Mouse (Mus musculus): Measurements from ENCODE around the gene Srcap. TPM values are rescaled to one million over a fixed set of nuclear protein-coding genes. Genes with fewer than 3 reads are reported as not detected.
"Not testable (repeated sequence)": the region's sequence is repeated elsewhere in the genome, so short reads cannot be mapped to it uniquely, and the experiment has no call there.

The Srcap gene
- polyA plus RNA-seq, 1 experiment = 24.1 TPM

- Histone ChIP-seq H3K79me2 (ENCODE audit: control insufficient read depth, insufficient read depth) (peaks cover 42% of the 10 kb centered on the region), H3K27me3 (ENCODE audit: control insufficient read depth, insufficient read depth, insufficient read length) (no peaks in the 10 kb centered on the region), H3K79me3 (ENCODE audit: low read depth) (peaks cover 32% of the 10 kb centered on the region), H3K4me3 (ENCODE audit: insufficient read depth, poor library complexity, severe bottlenecking) (peak overlapping the region; percentile 66), H3ac (ENCODE audit: control insufficient read depth, insufficient read length, low read depth) (peak overlapping the region; percentile 31), H3K36me3 (ENCODE audit: control insufficient read depth, insufficient read depth) (peaks cover 48% of the 10 kb centered on the region)
- no peak for TF ChIP-seq MYOG (IDR thresholded peaks at IDR 0.05; ENCODE audit: control insufficient read depth, extremely low read depth, insufficient read length)
Measured at GRCm38 (mm10) chr7:127480321-127480720, 31.5 kb upstream of the Srcap start.

- Histone ChIP-seq H3K79me3 (ENCODE audit: low read depth) (peaks cover 21% of the 10 kb centered on the region), H3K79me2 (ENCODE audit: control insufficient read depth, insufficient read depth) (peaks cover 26% of the 10 kb centered on the region), H3K4me3 (ENCODE audit: insufficient read depth, poor library complexity, severe bottlenecking) (no peak overlapping the region), H3K36me3 (ENCODE audit: control insufficient read depth, insufficient read depth) (peaks cover 59% of the 10 kb centered on the region), H3K27me3 (ENCODE audit: control insufficient read depth, insufficient read depth, insufficient read length) (no peaks in the 10 kb centered on the region), H3ac (ENCODE audit: control insufficient read depth, insufficient read length, low read depth) (no peak overlapping the region)
- TF ChIP-seq CTCF (IDR thresholded peaks at IDR 0.05; ENCODE audit: control insufficient read depth, insufficient read depth, insufficient read length) = no peak
- TF ChIP-seq MYOD1 (IDR thresholded peaks at IDR 0.05; ENCODE audit: control insufficient read depth, insufficient read length, low read depth) = no peak
- TF ChIP-seq FOSL1 (IDR thresholded peaks at IDR 0.05; ENCODE audit: insufficient read depth, low read length, poor library complexity, severe bottlenecking) = no peak
- TF ChIP-seq MYOG (IDR thresholded peaks at IDR 0.05; ENCODE audit: control insufficient read depth, extremely low read depth, insufficient read length) = no peak
- TF ChIP-seq CEBPB (IDR thresholded peaks at IDR 0.05; ENCODE audit: low read depth) = no peak
- no peak for TF ChIP-seq USF1 (IDR thresholded peaks at IDR 0.05; ENCODE audit: low read depth)
- TF ChIP-seq MAX (IDR thresholded peaks at IDR 0.05) = no peak
Measured at GRCm38 (mm10) chr7:127485416-127485815, 26.4 kb upstream of the Srcap start.

DNA sequence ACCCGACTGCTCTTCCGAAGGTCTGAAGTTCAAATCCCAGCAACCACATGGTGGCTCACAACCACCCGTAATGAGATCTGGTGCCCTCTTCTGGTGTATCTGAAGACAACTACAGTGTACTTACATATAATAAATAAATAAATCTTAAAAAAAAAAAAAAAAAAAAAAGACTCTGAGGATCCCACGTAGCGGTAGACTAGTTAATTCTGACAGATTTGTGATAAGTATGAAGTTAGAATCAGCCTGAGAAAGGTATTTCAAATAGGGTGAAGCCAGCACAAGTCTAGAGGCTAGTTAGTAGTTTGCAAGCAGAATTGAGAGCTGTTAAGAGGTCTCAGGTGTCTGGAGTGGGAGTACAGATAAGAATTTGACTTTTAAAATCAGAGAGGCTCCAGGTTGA lies 23.4 kb upstream of the Srcap start:
- H3K79me3 ChIP-seq (ENCODE audit: low read depth); H3K79me2 ChIP-seq (ENCODE audit: control insufficient read depth, insufficient read depth); H3ac ChIP-seq (ENCODE audit: control insufficient read depth, insufficient read length, low read depth); H3K4me3 ChIP-seq (ENCODE audit: insufficient read depth, poor library complexity, severe bottlenecking); H3K27me3 ChIP-seq (ENCODE audit: control insufficient read depth, insufficient read depth, insufficient read length): not testable (repeated sequence)
- H3K36me3 ChIP-seq (ENCODE audit: control insufficient read depth, insufficient read depth) = peaks cover 49% of the 10 kb centered on the region

DNA sequence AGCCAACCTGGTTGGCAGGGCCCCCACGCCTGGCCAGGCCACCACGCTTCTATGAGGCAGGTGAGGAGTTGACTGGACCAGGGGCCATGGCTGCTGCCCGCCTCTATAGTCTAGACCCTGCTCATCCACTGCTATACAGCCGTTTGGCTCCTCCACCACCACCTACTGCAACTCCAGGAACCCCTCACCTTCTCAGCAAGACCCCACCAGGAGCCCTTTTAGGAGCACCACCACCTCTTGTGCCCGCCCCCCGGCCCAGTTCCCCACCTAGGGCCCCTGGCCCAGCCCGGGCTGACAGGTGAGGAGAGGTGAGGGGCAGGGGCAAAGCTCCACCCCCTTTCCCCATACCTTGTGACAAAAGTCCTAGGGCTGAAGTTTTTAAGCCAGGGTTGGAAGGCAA lies 21.8 kb upstream of the Srcap start:
- H3K4me3 ChIP-seq (ENCODE audit: insufficient read depth, poor library complexity, severe bottlenecking) = no peak overlapping the region
- H3K79me2 ChIP-seq (ENCODE audit: control insufficient read depth, insufficient read depth) = no peaks in the 10 kb centered on the region
- H3ac ChIP-seq (ENCODE audit: control insufficient read depth, insufficient read length, low read depth) = no peak overlapping the region
- TF ChIP-seq CTCF (IDR thresholded peaks at IDR 0.05; ENCODE audit: control insufficient read depth, insufficient read depth, insufficient read length) = no peak
- H3K27me3 ChIP-seq (ENCODE audit: control insufficient read depth, insufficient read depth, insufficient read length) = no peaks in the 10 kb centered on the region
- peaks cover 40% of the 10 kb centered on the region for H3K36me3 ChIP-seq (ENCODE audit: control insufficient read depth, insufficient read depth)
- no peaks in the 10 kb centered on the region for H3K79me3 ChIP-seq (ENCODE audit: low read depth)

DNA sequence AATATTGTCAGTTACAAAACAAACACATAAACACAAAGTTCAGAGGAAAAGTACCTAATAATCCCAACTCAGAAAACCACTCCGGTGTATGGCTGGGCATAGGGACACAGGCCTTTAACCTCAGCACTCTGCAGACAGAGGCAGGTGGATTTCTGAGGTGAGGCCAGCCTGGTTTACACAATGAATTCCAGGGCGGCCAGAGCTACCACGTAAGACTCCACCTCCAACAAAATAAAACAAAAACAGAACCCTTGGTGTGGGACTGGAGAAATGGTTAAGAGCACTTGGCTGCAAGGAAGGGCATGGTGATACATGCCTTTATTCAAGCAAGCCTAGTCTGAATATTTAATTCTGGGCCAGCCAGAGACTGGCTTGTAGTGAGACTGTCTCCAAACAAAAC lies 19.9 kb upstream of the Srcap start:
- no peak overlapping the region for H3K4me3 ChIP-seq (ENCODE audit: insufficient read depth, poor library complexity, severe bottlenecking)
- peaks cover 31% of the 10 kb centered on the region for H3K36me3 ChIP-seq (ENCODE audit: control insufficient read depth, insufficient read depth)
- H3K79me2 ChIP-seq (ENCODE audit: control insufficient read depth, insufficient read depth) = no peaks in the 10 kb centered on the region
- TF ChIP-seq MYOG (IDR thresholded peaks at IDR 0.05; ENCODE audit: control insufficient read depth, extremely low read depth, insufficient read length) (no peak), CEBPB (IDR thresholded peaks at IDR 0.05; ENCODE audit: low read depth) (no peak), MYOD1 (IDR thresholded peaks at IDR 0.05; ENCODE audit: control insufficient read depth, insufficient read length, low read depth) (no peak), FOSL1 (IDR thresholded peaks at IDR 0.05; ENCODE audit: insufficient read depth, low read length, poor library complexity, severe bottlenecking) (no peak), USF1 (IDR thresholded peaks at IDR 0.05; ENCODE audit: low read depth) (no peak), MAX (IDR thresholded peaks at IDR 0.05) (no peak), CTCF (IDR thresholded peaks at IDR 0.05; ENCODE audit: control insufficient read depth, insufficient read depth, insufficient read length) (no peak)
- no peaks in the 10 kb centered on the region for H3K79me3 ChIP-seq (ENCODE audit: low read depth)
- no peaks in the 10 kb centered on the region for H3K27me3 ChIP-seq (ENCODE audit: control insufficient read depth, insufficient read depth, insufficient read length)
- no peak overlapping the region for H3ac ChIP-seq (ENCODE audit: control insufficient read depth, insufficient read length, low read depth)

- no peaks in the 10 kb centered on the region for H3K79me3 ChIP-seq (ENCODE audit: low read depth)
Measured at GRCm38 (mm10) chr7:127494648-127495047, 17.1 kb upstream of the Srcap start.

More at GRCm38 (mm10) chr7:127494648-127495047, 17.1 kb upstream of the Srcap start:
- no peaks in the 10 kb centered on the region for H3K27me3 ChIP-seq (ENCODE audit: control insufficient read depth, insufficient read depth, insufficient read length)
- no peak overlapping the region for H3ac ChIP-seq (ENCODE audit: control insufficient read depth, insufficient read length, low read depth)
- H3K4me3 ChIP-seq (ENCODE audit: insufficient read depth, poor library complexity, severe bottlenecking) = no peak overlapping the region
- peaks cover 17% of the 10 kb centered on the region for H3K36me3 ChIP-seq (ENCODE audit: control insufficient read depth, insufficient read depth)
- TF ChIP-seq CEBPB (IDR thresholded peaks at IDR 0.05; ENCODE audit: low read depth) = no peak
- no peak for TF ChIP-seq USF1 (IDR thresholded peaks at IDR 0.05; ENCODE audit: low read depth)
- no peak for TF ChIP-seq FOSL1 (IDR thresholded peaks at IDR 0.05; ENCODE audit: insufficient read depth, low read length, poor library complexity, severe bottlenecking)
- no peak for TF ChIP-seq CTCF (IDR thresholded peaks at IDR 0.05; ENCODE audit: control insufficient read depth, insufficient read depth, insufficient read length)
- TF ChIP-seq MYOG (IDR thresholded peaks at IDR 0.05; ENCODE audit: control insufficient read depth, extremely low read depth, insufficient read length) = no peak
- no peak for TF ChIP-seq MYOD1 (IDR thresholded peaks at IDR 0.05; ENCODE audit: control insufficient read depth, insufficient read length, low read depth)
- no peak for TF ChIP-seq MAX (IDR thresholded peaks at IDR 0.05)
- H3K79me2 ChIP-seq (ENCODE audit: control insufficient read depth, insufficient read depth) = no peaks in the 10 kb centered on the region

Data from C2C12 (cell line).